Mouse (Mus musculus) liver, embryonic 14.5 days (tissue): ENCODE measurements at regions not wholly inside any gene's neighbourhood (a gene's known extent, or its start where the extent isn't known, plus 50 kb on each side); places are given as distances from the start of the nearest gene placed in this dataset.

Experiments
- ATAC-seq: fragments of 200-750 bp; cut with Nextera tagmentation; 2 replicates; pipeline ENCODE4 v1.8.0; 2017; ENCODE audit warnings: moderate number of reproducible peaks, mild to moderate bottlenecking, moderate library complexity; ENCODE audit not compliant: insufficient read depth
- DNase-seq, 3 experiments: peaks; one replicate each; pipeline ENCODE4 v3.0.0-alpha.2; 2012 to 2013; ENCODE audit warnings: low read depth in 3 of 3, low spot score in 3 of 3
- H3K27ac ChIP-seq: fragments of 300-500 bp; sonication (generic); 2 replicates; pipeline ENCODE4 v1.5.1; 2014; ENCODE audit warnings: moderate library complexity, mild to moderate bottlenecking, control low read depth, inconsistent platforms
- H3K27me3 ChIP-seq: fragments of 300-500 bp; sonication (generic); 2 replicates; pipeline ENCODE4 v1.6.1; 2014; ENCODE audit warnings: mild to moderate bottlenecking, low read length, moderate library complexity; ENCODE audit not compliant: control insufficient read depth, insufficient read depth
- H3K36me3 ChIP-seq: fragments of 300-500 bp; sonication (generic); replicated peaks from 2 replicates; pipeline ENCODE4 v1.6.1; 2014; ENCODE audit warnings: low read depth; ENCODE audit not compliant: control insufficient read depth, insufficient read depth
- H3K4me1 ChIP-seq, 2 experiments: fragments of 200-500 bp in 1 of 2; fragments of 300-500 bp in 1 of 2; sonication (generic) in 1 of 2; replicated peaks; 2 replicates each; pipeline ENCODE4 v1.6.1; 2012 to 2014; ENCODE audit warnings: antibody characterized with exemption in 1 of 2, inconsistent platforms in 1 of 2, low read length in 1 of 2; ENCODE audit not compliant: control insufficient read depth in 2 of 2, insufficient read depth in 2 of 2
- H3K4me2 ChIP-seq: fragments of 300-500 bp; sonication (generic); 2 replicates; pipeline ENCODE4 v1.6.1; 2014; ENCODE audit warnings: low read depth, mild to moderate bottlenecking, control low read depth, moderate library complexity
- H3K4me3 ChIP-seq, 2 experiments: fragments of 200-500 bp in 1 of 2; fragments of 300-500 bp in 1 of 2; sonication (generic) in 1 of 2; 2 replicates each; pipeline ENCODE4 v1.5.1; 2012 to 2014; ENCODE audit warnings: low read depth in 2 of 2, low read length in 2 of 2, mild to moderate bottlenecking in 2 of 2, control low read depth in 1 of 2, inconsistent platforms in 1 of 2, moderate library complexity in 1 of 2; ENCODE audit not compliant: insufficient read depth in 1 of 2
- H3K9ac ChIP-seq: fragments of 300-500 bp; sonication (generic); replicated peaks from 2 replicates; pipeline ENCODE4 v1.6.1; 2014; ENCODE audit warnings: mild to moderate bottlenecking, control low read depth, moderate library complexity
- H3K9me3 ChIP-seq: fragments of 300-500 bp; sonication (generic); 2 replicates; pipeline ENCODE4 v1.6.1; 2016; ENCODE audit warnings: low read length, mixed read lengths; ENCODE audit not compliant: control insufficient read depth
- CTCF ChIP-seq: IDR thresholded peaks from 2 replicates; pipeline ENCODE4 v1.5.1; 2016; ENCODE audit warnings: antibody characterized with exemption, low read depth, control low read depth
- EP300 ChIP-seq: IDR thresholded peaks from 2 replicates; pipeline ENCODE4 v1.6.1; 2016; ENCODE audit warnings: antibody characterized with exemption, low read depth
- WGBS: fragments of 180-500 bp; shearing (Covaris S2); extraction: QIAGEN DNeasy Blood & Tissue Kit; methylation state at CpG from one replicate; pipeline ENCODE4 v1.1.7; 2014; ENCODE audit not compliant: insufficient replicate concordance; 5-methylcytosine and 5-hydroxymethylcytosine counted together

GRCm38 (mm10) chr1:126928186-126928585 is 97.6 kb upstream of the Nckap5 start:
- Histone ChIP-seq H3K4me1 (no peaks in the 10 kb centered on the region), H3K4me3 (no peak overlapping the region), H3K9ac (no peak overlapping the region), H3K9me3 (no peaks in the 10 kb centered on the region), H3K27ac (no peak overlapping the region), H3K27me3 (no peaks in the 10 kb centered on the region), H3K4me2 (no peak overlapping the region), H3K36me3 (no peaks in the 10 kb centered on the region)
- TF ChIP-seq EP300 (no peak), CTCF (no peak)
- 40% methylated on average over 7 of the region's 7 CpGs for WGBS
- no peak for DNase-seq
- no peak for ATAC-seq

GRCm38 (mm10) chr1:126925150-126926035 is 94.8 kb upstream of the Nckap5 start:
- DNase-seq = no peak

GRCm38 (mm10) chr1:126923981-126924380 is 93.4 kb upstream of the Nckap5 start:
- H3K27ac ChIP-seq = no peak overlapping the region
- 55% methylated on average over 4 of the region's 4 CpGs for WGBS

More at GRCm38 (mm10) chr1:126925150-126926035, 94.8 kb upstream of the Nckap5 start:
- Histone ChIP-seq H3K4me2 (no peak overlapping the region), H3K4me1 (no peaks in the 10 kb centered on the region), H3K27ac (no peak overlapping the region), H3K36me3 (no peaks in the 10 kb centered on the region), H3K4me3 (no peak overlapping the region), H3K9me3 (no peaks in the 10 kb centered on the region), H3K27me3 (no peaks in the 10 kb centered on the region), H3K9ac (no peak overlapping the region)
- TF ChIP-seq EP300 (no peak), CTCF (no peak)
- WGBS = 67% methylated on average over 12 of the region's 12 CpGs
- no peak for ATAC-seq

GRCm38 (mm10) chr1:126922231-126922630 is 91.6 kb upstream of the Nckap5 start:
- H3K27ac ChIP-seq = no peak overlapping the region
- no peaks in the 10 kb centered on the region for H3K27me3 ChIP-seq
- H3K4me3 ChIP-seq = no peak overlapping the region
- H3K4me2 ChIP-seq = no peak overlapping the region
- DNase-seq (no peak), ATAC-seq (no peak)
- TF ChIP-seq CTCF (no peak), EP300 (no peak)
- H3K36me3 ChIP-seq = no peaks in the 10 kb centered on the region
- no peaks in the 10 kb centered on the region for H3K9me3 ChIP-seq
- no peaks in the 10 kb centered on the region for H3K4me1 ChIP-seq
- no peak overlapping the region for H3K9ac ChIP-seq
- 83% methylated on average over 4 of the region's 4 CpGs for WGBS

More at GRCm38 (mm10) chr1:126923981-126924380, 93.4 kb upstream of the Nckap5 start:
- no peak overlapping the region for H3K4me3 ChIP-seq
- H3K9me3 ChIP-seq = no peaks in the 10 kb centered on the region
- no peak overlapping the region for H3K4me2 ChIP-seq
- H3K36me3 ChIP-seq = no peaks in the 10 kb centered on the region
- ATAC-seq (no peak), DNase-seq (no peak)
- no peak for TF ChIP-seq CTCF
- no peak for TF ChIP-seq EP300
- no peak overlapping the region for H3K9ac ChIP-seq
- H3K27me3 ChIP-seq = no peaks in the 10 kb centered on the region
- H3K4me1 ChIP-seq = no peaks in the 10 kb centered on the region

- Histone ChIP-seq H3K9me3 (no peaks in the 10 kb centered on the region), H3K9ac (no peak overlapping the region), H3K36me3 (no peaks in the 10 kb centered on the region), H3K4me3 (no peak overlapping the region), H3K27ac (no peak overlapping the region), H3K4me2 (no peak overlapping the region), H3K4me1 (no peaks in the 10 kb centered on the region), H3K27me3 (no peaks in the 10 kb centered on the region)
- WGBS = 53% methylated on average over 1 of the region's 1 CpGs
- ATAC-seq (no peak), DNase-seq (no peak)
- TF ChIP-seq CTCF = no peak
- no peak for TF ChIP-seq EP300
Measured at GRCm38 (mm10) chr1:126918876-126919275, 88.3 kb upstream of the Nckap5 start.
